Mouse (Mus musculus): Measurements from ENCODE around the gene Cxcr4.
A peak's percentile ranks its signal among the peaks of the same experiment; 100 is the strongest.
"Not testable (repeated sequence)": the region's sequence is repeated elsewhere in the genome, so short reads cannot be mapped to it uniquely, and the experiment has no call there.

Gene Cxcr4

DNA sequence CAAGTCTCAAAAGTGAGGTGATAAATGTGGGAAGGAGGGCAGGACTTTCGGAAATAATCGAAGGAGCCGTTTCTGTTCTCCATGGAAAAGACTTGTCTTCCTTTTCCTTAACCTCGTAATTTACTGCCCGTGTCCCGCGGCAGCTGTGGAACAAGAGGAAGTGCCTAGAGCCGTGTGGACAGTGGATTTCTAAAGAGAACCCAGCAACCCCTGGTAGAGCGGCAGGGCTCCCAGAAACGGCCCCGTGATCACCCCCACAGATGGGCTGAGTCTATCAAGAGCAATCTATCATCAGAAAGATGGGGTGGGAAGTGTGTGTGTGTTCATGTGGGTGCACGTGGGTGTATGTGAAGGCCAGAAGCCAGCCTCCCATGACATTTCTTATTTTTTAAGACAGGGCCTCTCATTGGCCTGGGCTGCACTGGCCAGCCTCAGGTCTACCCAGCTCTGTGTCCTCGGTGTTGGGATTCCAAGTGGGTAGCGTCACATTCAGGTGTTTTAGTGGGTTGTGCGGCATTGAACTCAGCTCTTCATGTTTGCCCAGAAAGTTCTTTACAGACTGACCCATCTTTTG is 5.2 kb upstream of the Cxcr4 start:
- DNase-seq = no peak

DNA sequence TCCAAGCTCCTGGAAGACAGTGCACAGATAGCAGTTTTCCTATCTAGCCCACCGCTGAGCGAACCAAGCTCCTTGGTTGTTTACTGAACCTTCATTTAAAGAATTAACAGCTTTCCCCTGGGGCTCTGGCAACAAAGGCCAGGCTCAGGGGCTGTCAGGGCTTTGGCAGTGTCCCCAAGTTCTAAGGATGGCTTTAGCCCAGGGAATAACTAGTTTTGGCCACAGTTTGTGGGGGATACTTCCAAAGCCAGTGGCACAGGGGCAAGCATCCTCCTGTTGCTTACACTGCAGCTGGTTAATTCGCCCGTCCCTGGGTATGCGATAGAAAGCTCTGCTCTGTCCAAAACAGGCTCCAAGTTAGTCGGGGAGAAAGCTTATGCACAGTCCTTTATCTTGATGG is 3.4 kb upstream of the Cxcr4 start:
- DNase-seq = no peak

DNA sequence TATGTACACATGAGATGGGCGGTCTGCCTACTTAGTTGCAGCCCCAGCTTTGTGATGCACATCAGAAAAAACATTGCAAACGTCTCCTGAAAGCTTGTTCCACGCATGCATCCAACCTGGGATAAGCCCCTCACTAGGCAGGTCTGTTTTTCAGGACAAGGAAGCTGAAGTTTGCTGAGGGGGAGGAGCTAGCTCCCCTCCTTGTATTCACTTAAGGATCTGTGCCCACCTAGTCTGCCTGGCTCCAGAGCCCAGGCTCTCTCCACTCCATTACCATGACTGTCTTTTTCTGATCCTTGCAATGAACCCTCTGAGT is 3.0 kb upstream of the Cxcr4 start:
- no peak for DNase-seq

DNA sequence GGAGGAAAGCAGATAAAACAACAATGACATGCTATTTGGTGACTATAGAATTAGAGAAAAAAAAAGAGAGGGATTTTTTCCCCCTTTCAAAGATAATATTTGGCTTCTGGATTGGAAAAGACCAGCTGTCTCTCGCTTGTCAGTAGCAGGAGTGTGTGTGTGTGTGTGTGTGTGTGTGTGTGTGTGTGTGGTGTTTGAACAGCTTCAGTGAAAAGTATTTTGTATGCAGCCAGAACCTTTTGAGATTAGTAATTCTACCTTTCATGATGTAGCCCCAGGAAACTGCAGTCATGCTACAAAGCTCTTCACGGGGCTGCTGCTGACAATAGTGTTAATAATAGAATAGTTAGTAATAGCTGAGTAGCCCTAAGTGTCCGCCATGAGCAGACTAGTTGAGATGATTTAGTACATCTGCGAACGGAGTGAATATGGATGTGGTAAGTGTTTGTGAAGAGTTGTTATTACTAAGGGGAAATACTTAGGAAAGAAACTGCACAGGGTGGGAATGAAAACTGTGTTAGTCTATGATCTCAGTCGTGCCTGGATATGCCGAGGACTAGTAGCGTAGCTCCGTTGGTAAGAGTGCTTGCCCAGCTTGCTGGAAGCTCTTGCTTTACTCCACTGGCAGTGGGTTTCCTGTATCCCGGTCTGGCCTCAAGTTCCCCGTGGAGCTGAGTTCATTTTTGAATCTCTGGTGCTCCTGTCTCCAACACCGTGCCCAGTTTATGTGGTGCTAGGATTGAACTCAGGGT is 2.4 kb upstream of the Cxcr4 start:
- DNase-seq = no peak

DNA sequence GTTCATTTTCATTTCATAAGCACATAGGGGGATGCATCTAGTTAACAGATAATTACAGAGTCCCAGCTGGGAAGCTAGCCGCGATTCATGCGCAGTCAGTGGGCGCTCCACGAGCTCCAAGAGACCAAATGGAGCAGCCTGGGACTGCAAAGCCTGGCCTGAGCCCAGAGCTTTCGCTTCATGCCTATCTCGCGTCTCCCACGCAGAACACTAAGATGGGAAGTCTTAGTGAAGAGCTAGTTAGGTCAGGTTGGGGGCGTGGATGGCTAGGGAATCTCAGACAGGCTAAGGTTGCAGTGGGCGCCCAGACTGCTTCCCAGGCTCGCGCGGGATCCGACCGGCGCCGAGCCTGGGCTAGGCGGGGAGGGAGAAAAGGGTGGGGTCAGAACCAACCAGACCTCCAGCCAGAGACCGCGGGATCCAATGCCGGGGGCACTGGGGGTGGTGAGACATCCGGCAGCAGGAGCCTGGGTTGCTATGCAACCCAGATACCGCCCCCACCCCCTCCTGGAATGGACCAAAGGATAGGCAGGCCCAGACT is 938 bp upstream of the Cxcr4 start:
- peak; percentile 66 for DNase-seq

DNA sequence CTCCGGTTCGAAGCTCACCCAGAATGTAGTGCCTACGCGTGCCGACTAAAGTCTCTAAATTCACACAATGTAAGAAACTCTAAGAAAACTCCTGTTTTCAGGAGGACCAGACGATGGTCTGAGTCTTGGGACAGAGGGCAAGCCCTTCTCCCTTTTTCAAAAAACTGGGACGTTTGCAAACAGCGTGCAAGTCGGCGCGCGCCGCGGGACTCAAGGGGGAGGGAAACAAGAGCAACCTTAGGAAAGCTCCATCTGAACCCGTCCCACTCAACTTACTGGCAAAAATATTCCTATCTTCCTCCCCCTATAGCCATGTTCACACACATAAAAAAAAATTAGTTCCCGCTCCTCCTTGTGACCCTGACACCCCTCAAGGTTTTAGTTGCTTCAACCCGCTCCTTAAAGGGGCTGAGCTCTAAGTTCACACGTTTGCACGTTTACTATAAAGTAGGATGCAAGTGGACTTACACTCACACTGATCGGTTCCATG is 327 bp downstream of the Cxcr4 start:
- DNase-seq = no peak

DNA sequence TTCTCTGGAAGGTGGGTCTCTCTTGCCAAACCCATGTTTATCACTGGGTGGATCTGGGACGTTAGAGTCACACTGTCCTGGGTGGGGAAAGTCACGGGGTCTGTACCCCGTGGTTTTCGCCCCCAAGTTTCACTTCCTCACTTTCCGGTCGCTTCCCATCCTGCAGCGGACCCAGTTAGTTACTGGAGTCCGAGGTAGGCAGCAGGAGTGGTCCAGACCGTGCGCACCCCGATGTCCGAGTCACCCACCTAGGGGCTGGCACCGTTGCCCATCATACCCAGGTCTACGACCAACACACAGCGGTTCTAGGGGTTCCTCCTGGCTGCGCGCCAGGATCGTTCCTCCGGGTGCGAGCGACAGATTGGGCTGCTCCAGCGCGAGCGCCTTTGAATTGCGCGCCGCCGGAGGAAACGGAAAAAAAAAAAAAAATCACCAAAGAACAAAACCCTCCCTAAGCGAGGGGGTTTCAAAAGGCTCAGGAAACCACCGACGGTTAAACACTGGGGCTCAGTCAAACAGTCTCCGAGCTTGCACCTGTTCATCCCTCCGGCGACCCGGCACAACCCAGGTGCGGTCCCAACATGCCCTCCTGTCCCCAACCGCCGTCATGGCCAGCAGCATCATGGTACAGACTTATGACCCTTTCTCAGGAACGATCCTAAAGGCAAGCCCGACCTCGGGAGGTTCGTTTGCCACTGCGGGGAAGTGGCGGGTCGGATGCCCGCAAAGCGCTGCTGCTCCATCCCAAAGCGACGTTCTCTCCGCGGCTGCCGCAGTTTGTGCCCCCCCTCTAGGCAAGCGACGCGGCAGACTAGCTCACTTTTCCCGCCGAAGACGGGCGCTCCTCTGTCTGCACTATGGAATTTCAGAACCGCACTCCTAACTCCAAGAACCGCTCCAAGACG is 1.0 kb downstream of the Cxcr4 start:
- DNase-seq = peak; percentile 57

DNA sequence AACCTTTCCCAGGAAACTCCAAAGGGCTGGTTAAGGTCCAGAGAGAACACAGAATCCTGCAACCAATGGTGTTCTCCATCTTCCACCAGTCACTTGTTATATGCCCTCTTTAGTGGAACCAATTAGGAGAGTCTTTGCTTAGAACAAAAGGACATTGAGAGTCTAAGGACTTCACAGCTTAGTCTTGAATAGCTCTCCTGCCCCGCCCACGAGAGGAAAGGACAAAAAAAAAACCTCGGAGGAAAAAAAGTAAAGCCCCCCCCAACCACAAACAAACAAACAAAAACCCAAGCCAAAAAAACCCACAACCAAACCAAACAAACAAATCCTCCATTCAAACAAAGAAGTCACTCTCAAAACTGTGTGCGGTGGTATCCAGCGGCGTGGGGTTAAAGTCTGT is 2.1 kb downstream of the Cxcr4 start:
- no peak for DNase-seq

DNA sequence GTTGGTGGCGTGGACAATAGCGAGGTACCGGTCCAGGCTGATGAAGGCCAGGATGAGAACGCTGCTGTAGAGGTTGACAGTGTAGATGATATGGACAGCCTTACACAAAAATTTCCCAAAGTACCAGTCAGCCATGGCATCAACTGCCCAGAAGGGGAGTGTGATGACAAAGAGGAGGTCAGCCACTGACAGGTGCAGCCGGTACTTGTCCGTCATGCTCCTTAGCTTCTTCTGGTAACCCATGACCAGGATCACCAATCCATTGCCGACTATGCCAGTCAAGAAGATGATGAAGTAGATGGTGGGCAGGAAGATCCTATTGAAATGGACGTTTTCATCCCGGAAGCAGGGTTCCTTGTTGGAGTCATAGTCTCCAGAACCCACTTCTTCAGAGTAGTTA is 2.6 kb downstream of the Cxcr4 start:
- no peak for DNase-seq

DNA sequence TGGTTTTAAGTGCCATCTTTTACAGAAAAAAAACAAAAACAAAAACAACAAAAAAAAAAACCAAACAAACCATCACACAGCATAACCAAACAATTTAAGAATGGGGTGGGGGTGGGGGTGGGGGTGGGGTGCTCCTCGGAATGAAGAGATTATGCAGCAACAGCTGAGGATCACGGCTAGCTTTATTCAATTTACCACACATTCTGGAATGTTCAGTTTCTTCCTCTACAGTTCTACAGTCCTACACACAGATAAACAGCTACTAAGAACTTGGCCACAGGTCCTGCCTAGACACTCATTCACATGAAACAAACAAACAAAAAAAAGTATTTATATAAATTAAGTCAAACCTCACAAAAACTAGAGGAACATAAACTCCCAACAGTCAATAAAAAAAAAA is 3.8 kb downstream of the Cxcr4 start:
- DNase-seq = no peak

DNA sequence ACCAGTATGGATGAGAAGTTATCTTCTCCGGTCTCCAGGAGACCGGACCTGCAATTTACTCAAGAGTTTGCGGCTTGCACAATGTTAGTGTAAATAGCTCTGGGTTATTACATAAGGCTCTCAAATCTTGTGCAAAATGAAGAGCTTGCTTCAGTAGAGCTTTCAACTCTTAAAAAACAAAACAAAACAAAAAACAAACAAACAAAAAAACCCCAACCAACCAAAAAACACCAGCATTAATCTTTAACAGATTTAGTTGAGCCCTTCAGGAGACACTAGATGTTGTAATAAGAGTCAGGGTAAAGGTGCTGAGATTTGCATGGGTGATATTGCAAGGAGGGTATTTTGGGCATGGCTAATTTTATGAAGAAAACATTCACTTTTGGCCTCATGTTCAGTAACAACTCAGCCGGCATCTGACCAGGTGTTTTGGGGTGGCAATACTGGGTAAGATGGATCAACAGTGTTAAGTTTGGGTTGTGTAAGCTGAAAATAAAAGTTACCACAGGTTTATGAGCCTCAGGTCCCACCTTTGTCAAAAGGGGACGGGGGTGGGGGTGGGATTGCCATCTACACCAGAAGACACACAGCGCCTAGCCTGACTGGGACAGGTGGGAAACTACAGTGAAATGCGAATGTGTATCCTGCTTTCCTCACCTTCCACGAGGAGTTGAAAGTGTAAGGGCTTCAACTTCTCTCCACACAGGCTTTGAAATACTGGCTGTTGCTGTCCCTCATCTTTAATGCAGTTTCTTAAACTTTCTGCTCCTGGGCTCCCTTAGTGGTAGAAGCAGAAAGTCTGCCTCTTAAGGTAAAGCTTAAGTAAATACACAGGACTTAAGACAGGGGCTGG is 4.9 kb downstream of the Cxcr4 start:
- no peak for DNase-seq

DNA sequence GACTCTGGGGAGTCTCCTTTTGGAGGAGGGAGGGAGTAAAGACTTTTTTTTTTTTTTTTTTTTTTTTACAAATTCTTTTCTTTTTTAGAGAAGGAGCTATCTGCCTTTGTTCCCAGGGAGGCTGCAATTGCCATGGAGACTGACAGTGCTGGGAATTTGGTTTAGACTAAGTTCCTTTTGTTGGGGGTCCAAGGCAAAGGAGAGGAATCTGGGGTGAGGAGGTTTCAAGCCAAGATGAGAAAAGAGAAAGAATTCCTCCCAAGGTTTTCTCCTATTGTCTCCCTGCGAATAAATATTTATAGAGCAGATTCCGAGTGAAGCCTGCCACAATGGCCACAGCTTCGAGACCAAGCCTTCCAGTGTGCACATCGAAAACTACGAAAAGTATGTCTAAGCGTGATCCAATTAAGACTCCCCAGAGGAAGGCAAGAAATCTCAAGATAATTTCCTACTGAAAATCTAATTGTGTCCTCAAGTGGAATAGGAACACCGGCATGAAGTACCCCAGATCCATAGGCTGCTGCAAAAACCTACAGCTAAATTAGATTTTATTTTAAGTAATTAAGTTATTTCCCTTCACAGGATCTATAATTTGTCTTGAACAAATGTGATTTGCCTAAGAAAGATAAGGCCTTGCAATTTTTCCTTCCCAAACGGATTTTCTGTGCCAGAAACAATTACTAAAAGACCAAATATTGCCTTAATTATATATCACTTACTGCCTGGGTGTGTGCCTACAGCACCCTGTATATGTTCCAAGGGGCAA is 5.7 kb downstream of the Cxcr4 start:
- DNase-seq = no peak

DNA sequence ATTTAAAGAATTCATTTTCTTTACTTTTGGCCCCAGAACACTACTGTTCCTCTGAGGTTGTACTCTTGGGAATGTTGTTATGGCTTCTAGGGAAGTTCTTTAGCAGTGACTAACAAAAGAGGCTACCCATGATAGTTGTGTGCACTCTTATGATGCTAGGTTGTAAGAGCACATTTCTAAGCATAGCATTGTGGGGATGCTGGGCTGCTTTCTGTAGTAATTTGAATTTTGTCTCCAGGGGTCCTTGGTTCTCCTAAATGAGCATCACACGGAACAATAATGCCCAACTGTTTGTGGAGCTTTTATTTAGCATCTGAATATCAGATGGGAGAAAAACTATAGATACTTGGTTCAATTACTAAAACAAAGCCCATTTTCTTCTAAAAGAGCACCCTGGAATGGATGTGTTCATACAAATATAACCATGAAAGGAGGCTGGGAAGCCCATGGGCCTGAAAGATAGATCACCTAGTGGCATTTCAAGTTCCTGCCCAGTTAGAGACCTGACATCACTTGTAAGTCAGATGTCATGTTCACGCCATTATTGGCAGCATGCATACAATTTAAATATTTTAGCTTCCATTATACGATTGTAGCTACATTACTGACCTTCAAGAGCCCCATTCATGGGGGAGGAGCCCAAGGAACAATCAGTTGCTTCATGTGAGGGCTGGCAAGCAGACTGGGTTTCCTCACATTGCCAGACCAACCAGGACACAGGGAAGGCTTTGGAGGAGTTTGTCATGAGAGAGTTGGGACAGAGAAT is 6.5 kb downstream of the Cxcr4 start:
- no peak for DNase-seq

DNA sequence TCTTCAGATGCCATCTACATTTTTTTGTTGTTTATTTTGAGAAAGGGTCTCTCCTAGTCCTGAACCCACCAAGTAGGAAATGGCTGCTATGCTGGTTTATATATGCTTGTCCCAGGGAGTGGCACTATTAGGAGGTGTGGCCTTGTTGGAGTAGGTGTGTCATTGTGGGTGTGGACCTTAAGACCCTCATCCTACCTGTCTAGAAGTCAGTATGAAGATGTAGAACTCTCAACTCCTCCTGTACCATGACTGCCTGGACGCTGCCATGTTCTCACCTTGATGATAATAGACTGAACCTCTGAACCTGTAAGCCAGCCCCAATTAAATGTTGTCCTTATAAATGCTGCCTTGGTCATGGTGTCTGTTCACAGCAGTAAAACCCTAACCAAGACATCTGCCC is 7.4 kb downstream of the Cxcr4 start:
- not testable (repeated sequence) for DNase-seq

DNA sequence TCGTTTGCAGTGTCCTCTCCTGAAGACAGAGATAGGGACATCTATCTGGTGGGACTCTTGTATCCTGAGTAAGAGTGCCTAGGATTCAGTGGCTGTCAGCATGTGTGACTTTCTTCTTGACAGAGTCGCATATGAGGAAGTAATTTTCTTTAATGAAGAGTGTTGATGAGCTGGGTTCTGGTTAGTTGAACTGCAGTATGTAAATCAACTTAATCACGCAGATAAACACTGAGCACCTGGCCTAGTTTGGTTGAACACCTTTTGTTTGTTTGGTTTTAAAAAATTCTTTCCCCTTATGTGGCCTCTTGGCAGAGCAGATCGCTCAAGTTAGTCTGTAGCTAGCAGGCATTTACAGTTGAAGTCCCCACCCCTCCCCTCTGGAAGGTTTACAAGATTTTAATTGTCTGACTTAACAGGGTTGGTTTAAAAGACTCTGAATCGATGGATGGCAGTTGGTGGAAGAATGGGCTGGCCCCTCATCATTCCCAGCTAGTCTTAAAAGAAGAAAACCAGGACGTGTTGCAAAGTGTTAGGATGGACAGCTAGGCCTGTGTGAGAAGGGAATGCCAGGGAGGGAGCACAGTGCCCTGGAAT is 8.7 kb downstream of the Cxcr4 start:
- no peak for DNase-seq

DNA sequence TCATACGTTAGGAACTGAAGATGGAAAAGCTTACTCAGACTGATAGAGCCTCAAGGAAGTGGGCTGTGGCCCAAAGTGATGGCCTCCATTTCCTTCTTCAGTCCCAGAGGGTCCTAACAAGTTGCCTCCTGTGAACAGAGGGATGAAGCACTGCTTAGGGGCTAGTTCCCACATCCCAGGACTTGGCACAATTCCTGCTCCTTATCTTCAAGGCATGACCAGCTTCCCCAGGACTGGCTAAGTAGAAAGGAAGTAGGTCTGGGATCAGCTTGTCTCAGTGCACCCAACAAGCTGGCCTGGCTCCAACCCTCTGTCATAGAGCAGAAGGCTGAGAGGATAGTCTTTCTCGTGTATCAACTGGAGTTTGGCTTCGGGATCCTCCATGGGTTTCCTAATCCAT is 11.8 kb downstream of the Cxcr4 start:
- DNase-seq = no peak

DNA sequence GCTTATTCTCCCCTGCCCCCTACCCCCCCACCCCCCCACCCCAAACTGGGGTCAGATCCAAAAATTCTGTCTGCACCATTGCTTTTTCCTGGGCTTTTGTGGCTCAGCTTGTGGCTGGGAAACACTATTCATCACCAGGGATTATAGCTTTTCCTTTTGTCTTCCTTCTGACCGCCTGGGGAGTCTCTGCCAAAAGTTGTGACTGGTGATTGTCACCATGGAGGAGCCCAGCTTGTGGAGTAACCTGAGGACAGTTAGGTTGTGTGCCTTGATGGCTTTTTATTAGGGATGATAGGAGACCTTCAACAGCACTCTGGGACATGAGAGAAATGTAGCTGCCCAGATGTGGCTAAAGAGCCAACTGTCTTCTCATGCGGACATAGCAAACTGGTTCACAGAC is 13.6 kb downstream of the Cxcr4 start:
- DNase-seq = no peak

DNA sequence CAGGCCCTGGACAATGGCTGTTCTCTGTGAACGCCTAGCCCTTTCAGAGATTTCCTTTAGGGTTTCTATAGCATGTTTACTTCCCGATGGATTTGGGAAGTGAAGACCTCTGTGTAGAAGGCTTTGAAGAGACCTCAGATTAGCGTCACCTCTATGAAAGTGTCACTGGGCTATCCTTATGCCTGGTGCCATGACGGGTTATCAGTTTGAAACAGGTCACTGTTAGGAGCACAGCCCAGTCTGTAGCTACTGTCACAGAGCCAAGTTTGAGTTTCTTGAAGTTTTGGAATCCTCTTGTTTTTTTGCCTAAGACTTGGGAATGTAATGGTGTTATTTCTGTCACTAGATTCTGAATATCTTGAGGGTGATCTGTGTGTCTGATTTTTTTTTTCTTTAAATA is 17.0 kb downstream of the Cxcr4 start:
- DNase-seq = no peak

DNA sequence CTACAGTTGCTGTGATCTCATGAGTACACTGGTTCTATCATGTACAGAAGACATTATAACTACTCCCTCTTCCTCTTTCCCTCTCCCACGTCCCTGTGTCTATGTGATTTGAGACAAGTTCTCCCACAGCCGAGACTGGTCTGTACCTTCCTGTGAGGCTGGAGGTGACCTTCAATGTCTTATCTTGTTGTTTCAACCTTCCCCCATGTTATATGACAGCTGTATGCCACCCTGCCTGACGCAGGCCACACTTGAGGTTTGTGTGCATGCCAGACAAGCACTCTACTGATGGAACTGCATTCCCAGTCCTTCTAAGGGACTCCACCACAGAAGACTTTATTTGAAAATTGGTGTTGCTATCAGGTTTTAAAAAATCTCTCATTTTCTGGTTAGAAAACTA is 21.1 kb downstream of the Cxcr4 start:
- DNase-seq = no peak

DNA sequence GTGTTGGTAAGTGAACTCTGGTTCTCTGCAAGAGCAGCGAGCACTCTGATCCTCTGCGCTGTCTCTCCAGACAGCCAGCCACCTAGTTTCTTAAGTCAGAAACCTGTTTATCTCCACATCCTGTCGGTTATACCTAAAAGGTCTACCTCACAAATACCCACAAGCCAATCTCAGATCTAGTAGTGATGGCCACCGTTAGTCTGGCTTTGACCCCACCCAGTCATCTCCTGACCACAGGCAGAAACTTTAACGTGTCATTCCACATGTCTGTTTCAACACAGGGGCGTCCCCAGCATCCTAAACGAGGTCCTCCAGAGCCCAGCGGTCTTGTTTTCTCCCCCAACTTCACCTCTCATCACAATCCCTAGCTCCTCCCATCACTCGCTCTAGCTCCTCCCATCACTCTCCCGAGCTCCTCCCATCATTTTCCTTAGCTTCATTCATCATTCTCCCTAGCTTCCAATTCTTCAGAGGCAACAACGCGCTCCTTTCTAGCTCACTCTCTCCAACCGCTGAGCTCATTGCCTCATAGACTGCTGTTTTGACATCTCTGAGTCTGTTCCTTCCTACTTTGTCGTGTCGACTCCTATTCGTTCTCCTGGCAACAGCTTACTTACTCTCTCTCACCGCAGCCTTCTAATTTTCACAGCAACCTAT is 22.0 kb downstream of the Cxcr4 start:
- no peak for DNase-seq

All from right cerebral cortex, postnatal 14 days (tissue).